Mouse (Mus musculus): ENCODE measurements around the gene Osm. TPM values are rescaled to one million over a fixed set of nuclear protein-coding genes. Genes with fewer than 3 reads are reported as not detected.
A peak's percentile ranks its signal among the peaks of the same experiment; 100 is the strongest.

Gene Osm
- polyA plus RNA-seq, 1 experiment from 2014 or later: not detected

DNA sequence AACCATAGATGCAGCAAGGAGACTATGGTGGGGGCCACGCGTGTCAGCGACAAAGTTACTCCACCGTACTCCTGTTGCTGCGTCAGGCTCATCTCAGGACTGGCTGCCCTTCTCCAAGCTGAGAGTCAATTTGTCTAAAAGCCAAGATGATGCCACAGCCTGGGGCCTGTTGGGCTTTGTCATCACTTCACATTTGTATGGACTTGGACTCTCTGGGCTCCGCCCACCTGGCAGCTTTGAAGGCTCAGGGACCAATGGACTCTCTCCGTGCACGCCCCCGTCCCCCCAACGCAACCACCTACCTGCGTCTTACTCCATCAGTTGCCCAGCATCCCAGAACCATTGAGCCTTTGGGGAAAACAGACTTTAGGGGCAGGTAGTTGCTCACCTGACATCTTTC lies 35.3 kb downstream of the Osm start:
- Histone ChIP-seq H3K4me3 (no peak overlapping the region), H3K27ac (replicated peaks) (no peak overlapping the region), H3K36me3 (no peaks in the 10 kb centered on the region), H3K4me1 (peaks cover 28% of the 10 kb centered on the region), H3K4me2 (no peak overlapping the region), H3K9ac (0 out of 2 replicates have a peak overlapping the region, but pooled peaks have one; percentile 56), H3K27me3 (replicated peaks) (peaks cover 62% of the 10 kb centered on the region), H3K9me3 (no peaks in the 10 kb centered on the region)
- ATAC-seq (ENCODE audit: extremely low read depth, insufficient number of reproducible peaks, low FRiP score, low TSS enrichment): no peak
- WGBS: 64% methylated on average over 11 of the region's 11 CpGs

- peak; percentile 31; the same call in 1 of the 2 replicates for ATAC-seq (ENCODE audit: extremely low read depth, insufficient number of reproducible peaks, low FRiP score, low TSS enrichment)
- Histone ChIP-seq H3K9me3 (no peaks in the 10 kb centered on the region), H3K9ac (0 out of 2 replicates have a peak overlapping the region, but pooled peaks have one; percentile 21), H3K4me2 (peak overlapping the region; percentile 20; the same call in 1 of the 2 replicates), H3K4me1 (peaks cover 29% of the 10 kb centered on the region), H3K36me3 (no peaks in the 10 kb centered on the region), H3K4me3 (no peak overlapping the region), H3K27me3 (replicated peaks) (peaks cover 14% of the 10 kb centered on the region), H3K27ac (replicated peaks) (peak overlapping the region; percentile 26; the same call in 1 of the 2 replicates)
- 24% methylated on average over 11 of the region's 11 CpGs for WGBS
Observed at GRCm38 (mm10) chr11:4276411-4276861, 40.2 kb downstream of the Osm start.

DNA sequence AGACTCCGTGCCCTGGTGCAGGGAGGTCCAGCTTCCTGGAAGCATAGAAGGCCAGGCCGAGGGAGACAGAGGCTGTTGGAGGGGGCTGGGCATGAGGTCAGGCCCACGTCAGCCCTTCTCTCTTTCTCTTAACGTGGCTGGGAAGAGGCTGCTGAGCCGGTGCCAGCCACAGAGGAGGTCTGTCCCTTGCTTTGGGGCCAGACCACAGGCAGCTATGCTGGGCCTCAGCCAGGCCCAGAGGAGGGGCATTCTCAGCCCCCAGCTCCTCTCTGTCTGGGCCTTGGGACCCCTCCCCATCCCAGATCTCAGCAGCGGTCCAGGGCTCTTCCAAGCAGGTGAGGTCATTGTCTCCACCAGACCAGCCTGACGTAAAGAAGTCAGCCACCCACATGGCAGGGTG lies 43.7 kb downstream of the Osm start:
- peak overlapping the region; percentile 14; the same call in 1 of the 2 replicates for H3K9ac ChIP-seq

GRCm38 (mm10) chr11:4281852-4282251 lies 45.6 kb downstream of the Osm start:
- Histone ChIP-seq H3K4me2 (no peak overlapping the region), H3K4me1 (peaks cover 30% of the 10 kb centered on the region), H3K27me3 (replicated peaks) (peaks cover 3% of the 10 kb centered on the region; the same call in 1 of the 2 replicates), H3K27ac (replicated peaks) (no peak overlapping the region), H3K4me3 (no peak overlapping the region), H3K9me3 (no peaks in the 10 kb centered on the region), H3K9ac (no peak overlapping the region), H3K36me3 (no peaks in the 10 kb centered on the region)
- 63% methylated on average over 6 of the region's 6 CpGs for WGBS
- ATAC-seq (ENCODE audit: extremely low read depth, insufficient number of reproducible peaks, low FRiP score, low TSS enrichment): no peak

More for the DNA sequence above, 43.7 kb downstream of the Osm start:
- no peak overlapping the region for H3K4me3 ChIP-seq
- no peaks in the 10 kb centered on the region for H3K9me3 ChIP-seq
- H3K4me1 ChIP-seq: peaks cover 32% of the 10 kb centered on the region
- ATAC-seq (ENCODE audit: extremely low read depth, insufficient number of reproducible peaks, low FRiP score, low TSS enrichment): no peak
- H3K36me3 ChIP-seq: no peaks in the 10 kb centered on the region
- no peak overlapping the region for H3K27ac ChIP-seq (replicated peaks)
- H3K27me3 ChIP-seq (replicated peaks): peaks cover 3% of the 10 kb centered on the region; the same call in 1 of the 2 replicates
- WGBS: 58% methylated on average over 7 of the region's 7 CpGs
- H3K4me2 ChIP-seq: no peak overlapping the region

DNA sequence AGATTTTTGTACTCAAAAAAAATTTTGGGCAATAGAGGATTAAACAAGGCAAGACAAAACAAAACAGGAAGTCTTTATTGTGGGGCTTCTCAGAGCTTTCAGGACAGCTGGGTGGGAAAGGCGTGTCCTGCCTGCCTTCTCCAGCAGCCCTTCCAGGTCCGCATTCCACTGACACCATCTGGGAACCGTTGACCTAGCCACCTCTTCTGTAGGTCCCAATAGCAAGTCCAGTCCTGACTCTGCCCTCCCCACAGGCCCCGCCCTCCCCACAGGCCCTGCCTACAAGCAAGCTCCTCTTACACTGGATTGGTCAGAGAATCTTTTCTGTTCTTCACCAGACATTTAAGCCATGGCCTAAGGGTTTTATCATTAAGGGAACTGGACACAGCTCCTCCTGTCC lies 47.4 kb downstream of the Osm start:
- 17% methylated on average over 4 of the region's 4 CpGs for WGBS
- no peak overlapping the region for H3K27ac ChIP-seq (replicated peaks)
- no peak overlapping the region for H3K4me3 ChIP-seq
- no peaks in the 10 kb centered on the region for H3K36me3 ChIP-seq
- peaks cover 17% of the 10 kb centered on the region; the same call in 1 of the 2 replicates for H3K27me3 ChIP-seq (replicated peaks)
- H3K4me2 ChIP-seq: no peak overlapping the region
- no peak for ATAC-seq (ENCODE audit: extremely low read depth, insufficient number of reproducible peaks, low FRiP score, low TSS enrichment)
- H3K9ac ChIP-seq: no peak overlapping the region
- H3K4me1 ChIP-seq: peaks cover 27% of the 10 kb centered on the region
- no peaks in the 10 kb centered on the region for H3K9me3 ChIP-seq

DNA sequence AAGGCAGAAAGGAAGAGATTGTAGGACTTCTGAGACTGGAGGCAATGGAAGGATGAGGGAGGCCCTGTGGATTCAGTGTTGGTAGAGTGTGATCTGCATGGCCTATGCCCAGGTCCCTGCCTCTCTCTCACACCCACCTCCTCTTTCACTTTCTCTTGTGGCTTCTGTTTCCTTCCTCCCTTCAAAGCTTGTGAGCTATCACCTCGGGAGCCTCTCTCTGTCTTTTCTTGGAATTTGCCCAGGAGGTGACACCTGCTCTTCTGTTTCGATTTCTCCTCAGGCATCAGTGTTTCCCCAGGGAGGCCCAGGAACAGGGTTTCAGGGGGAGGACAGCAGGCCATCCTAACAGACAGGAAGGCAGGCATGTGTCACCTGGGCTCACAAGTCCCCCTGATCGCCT lies 53.1 kb downstream of the Osm start:
- Histone ChIP-seq H3K27ac (replicated peaks) (no peak overlapping the region), H3K4me1 (peaks cover 37% of the 10 kb centered on the region), H3K9me3 (no peaks in the 10 kb centered on the region), H3K4me3 (no peak overlapping the region), H3K27me3 (replicated peaks) (peaks cover 24% of the 10 kb centered on the region), H3K36me3 (no peaks in the 10 kb centered on the region), H3K4me2 (no peak overlapping the region), H3K9ac (no peak overlapping the region)
- no peak; the same call in 1 of the 2 replicates for ATAC-seq (ENCODE audit: extremely low read depth, insufficient number of reproducible peaks, low FRiP score, low TSS enrichment)
- WGBS: 51% methylated on average over 3 of the region's 3 CpGs

Other genes with a start within 250 kb of the Osm start
- 0.05 TPM in 1 of 2 replicates, not detected in the other for gene Sec14l4, start 205.0 kb upstream of the Osm start, polyA plus RNA-seq (2015; fragmentation: Nextera tagmentation; extraction: Ambion mirVana)
- not detected in 2 replicates for gene Sec14l3, start 171.6 kb upstream of the Osm start, polyA plus RNA-seq (2015; fragmentation: Nextera tagmentation; extraction: Ambion mirVana)
- gene Mtfp1, start 141.0 kb upstream of the Osm start, polyA plus RNA-seq (2015; fragmentation: Nextera tagmentation; extraction: Ambion mirVana): 20.8 and 28.3 TPM in 2 replicates
- 0.48 and 1.0 TPM in 2 replicates for gene Sec14l2, start 113.0 kb upstream of the Osm start, polyA plus RNA-seq (2015; fragmentation: Nextera tagmentation; extraction: Ambion mirVana)
- gene Rnf215, start 101.2 kb upstream of the Osm start, polyA plus RNA-seq (2015; fragmentation: Nextera tagmentation; extraction: Ambion mirVana): 17.2 and 18.1 TPM in 2 replicates
- gene Ccdc157, start 76.1 kb upstream of the Osm start, polyA plus RNA-seq (2015; fragmentation: Nextera tagmentation; extraction: Ambion mirVana): 3.5 and 5.1 TPM in 2 replicates
- 33.3 TPM in 2 replicates for gene Sf3a1, start 76.1 kb upstream of the Osm start, polyA plus RNA-seq (2015; fragmentation: Nextera tagmentation; extraction: Ambion mirVana)
- gene Tbc1d10a, start 49.6 kb upstream of the Osm start, polyA plus RNA-seq (2015; fragmentation: Nextera tagmentation; extraction: Ambion mirVana): 13.6 and 14.0 TPM in 2 replicates
- gene Castor1, start 18.2 kb upstream of the Osm start, polyA plus RNA-seq (2015; fragmentation: Nextera tagmentation; extraction: Ambion mirVana): 3.5 and 4.6 TPM in 2 replicates
- 0.10 and 0.56 TPM in 2 replicates for gene Lif, start 21.1 kb downstream of the Osm start, polyA plus RNA-seq (2015; fragmentation: Nextera tagmentation; extraction: Ambion mirVana)
- gene Hormad2, start 204.7 kb downstream of the Osm start, polyA plus RNA-seq (2015; fragmentation: Nextera tagmentation; extraction: Ambion mirVana): 0.15 and 0.44 TPM in 2 replicates

Measured in heart, embryonic 13.5 days (tissue).